Mouse (Mus musculus) liver, embryonic 11.5 days (tissue): Measurements from ENCODE around the gene Sez6l2. TPM values are rescaled to one million over a fixed set of nuclear protein-coding genes. Genes with fewer than 3 reads are reported as not detected.
"Not testable (repeated sequence)": the region's sequence is repeated elsewhere in the genome, so short reads cannot be mapped to it uniquely, and the experiment has no call there.

ENCODE experiments used
- ATAC-seq: fragments of 200-750 bp; cut with Nextera tagmentation; replicated peaks from 2 replicates; pipeline ENCODE4 v1.8.0; 2017; ENCODE audit warnings: moderate number of reproducible peaks, mild to moderate bottlenecking, moderate TSS enrichment, moderate library complexity; ENCODE audit not compliant: low FRiP score
- DNase-seq: peaks from one replicate; pipeline ENCODE4 v3.0.0-alpha.2; 2017; ENCODE audit warnings: low spot score
- H3K27ac ChIP-seq: fragments of 300-500 bp; sonication (generic); 2 replicates; pipeline ENCODE4 v1.5.1; 2014; ENCODE audit warnings: mild to moderate bottlenecking, low read depth, low read length, control low read depth
- H3K27me3 ChIP-seq: fragments of 300-500 bp; sonication (generic); replicated peaks from 2 replicates; pipeline ENCODE4 v1.6.1; 2014; ENCODE audit warnings: low read length, mixed read lengths; ENCODE audit not compliant: control insufficient read depth, insufficient read depth
- H3K36me3 ChIP-seq: fragments of 300-500 bp; sonication (generic); 2 replicates; pipeline ENCODE4 v1.6.1; 2014; ENCODE audit warnings: mild to moderate bottlenecking, low read length, moderate library complexity, mixed read lengths; ENCODE audit not compliant: control insufficient read depth, insufficient read depth
- H3K4me1 ChIP-seq: fragments of 300-500 bp; sonication (generic); replicated peaks from 2 replicates; pipeline ENCODE4 v1.6.1; 2014; ENCODE audit warnings: low read length, mixed read lengths; ENCODE audit not compliant: control insufficient read depth, insufficient read depth
- H3K4me2 ChIP-seq: fragments of 300-500 bp; sonication (generic); 2 replicates; pipeline ENCODE4 v1.6.1; 2014; ENCODE audit warnings: mild to moderate bottlenecking, control low read depth, moderate library complexity
- H3K4me3 ChIP-seq: fragments of 300-500 bp; sonication (generic); 2 replicates; pipeline ENCODE4 v1.5.1; 2014; ENCODE audit warnings: low read depth, low read length, control low read depth
- H3K9ac ChIP-seq: fragments of 300-500 bp; sonication (generic); 2 replicates; pipeline ENCODE4 v1.6.1; 2014; ENCODE audit warnings: low read depth, low read length, control low read depth
- H3K9me3 ChIP-seq: fragments of 300-500 bp; sonication (generic); 2 replicates; pipeline ENCODE4 v1.6.1; 2016; ENCODE audit warnings: low read length, inconsistent platforms, mixed read lengths; ENCODE audit not compliant: control insufficient read depth
- WGBS: fragments of 180-500 bp; shearing (Covaris S2); extraction: QIAGEN DNeasy Blood & Tissue Kit; methylation state at CpG from one replicate; pipeline ENCODE4 v1.1.7; 2014; 5-methylcytosine and 5-hydroxymethylcytosine counted together
- polyA plus RNA-seq: library from polyadenylated mRNA; unstranded; fragments of >200 nt; fragmentation: Nextera tagmentation; extraction: Ambion mirVana; gene quantifications from 2 replicates; pipeline ENCODE4 v1.2.1, GENCODE M21; 2014

Sez6l2 gene
- 0.27 TPM in 2 replicates for polyA plus RNA-seq

- H3K36me3 ChIP-seq = peaks cover 7% of the 10 kb centered on the region; the same call in 1 of the 2 replicates
- H3K27ac ChIP-seq = no peak within 1 kb of the TSS
- no peaks in the 10 kb centered on the region for H3K9me3 ChIP-seq
- H3K4me3 ChIP-seq = peak within 1 kb of the TSS; percentile 53
- peaks cover 10% of the 10 kb centered on the region for H3K4me1 ChIP-seq
- WGBS = 2% methylated on average over 42 of the region's 42 CpGs
- ATAC-seq (peak; percentile 85), DNase-seq (peak; percentile 96)
- H3K27me3 ChIP-seq = peaks cover 35% of the 10 kb centered on the region
- no peak within 1 kb of the TSS for H3K9ac ChIP-seq
- H3K4me2 ChIP-seq = peak within 1 kb of the TSS; percentile 99
Observed at GRCm38 (mm10) chr7:126949793-126950646, at the start of gene Sez6l2. TSS of gene Sez6l2 (plus strand) at chr7:126950563.

GRCm38 (mm10) chr7:126905590-126905989 is 44.8 kb upstream of the Sez6l2 start:
- DNase-seq = no peak
- Histone ChIP-seq H3K9me3 (no peaks in the 10 kb centered on the region), H3K9ac (no peak overlapping the region), H3K27me3 (no peaks in the 10 kb centered on the region), H3K36me3 (no peaks in the 10 kb centered on the region), H3K4me3 (no peak overlapping the region), H3K4me2 (no peak overlapping the region), H3K4me1 (no peaks in the 10 kb centered on the region), H3K27ac (no peak overlapping the region)
- WGBS = 57% methylated on average over 3 of the region's 3 CpGs
- ATAC-seq = no peak

- no peak overlapping the region for H3K4me3 ChIP-seq
- 78% methylated on average over 3 of the region's 3 CpGs for WGBS
- no peak overlapping the region for H3K4me2 ChIP-seq
- ATAC-seq (no peak), DNase-seq (no peak)
- no peaks in the 10 kb centered on the region for H3K4me1 ChIP-seq
- H3K9ac ChIP-seq = no peak overlapping the region
- H3K27ac ChIP-seq = no peak overlapping the region
- H3K36me3 ChIP-seq = no peaks in the 10 kb centered on the region
- no peaks in the 10 kb centered on the region for H3K27me3 ChIP-seq
- no peaks in the 10 kb centered on the region for H3K9me3 ChIP-seq
Observed at GRCm38 (mm10) chr7:126914844-126915243, 35.5 kb upstream of the Sez6l2 start.

- not testable (repeated sequence) for H3K27me3 ChIP-seq, H3K4me2 ChIP-seq, H3K4me1 ChIP-seq, ATAC-seq, H3K36me3 ChIP-seq, DNase-seq, H3K9me3 ChIP-seq, H3K4me3 ChIP-seq, H3K9ac ChIP-seq, H3K27ac ChIP-seq
- 49% methylated on average over 4 of the region's 4 CpGs for WGBS
Observed at GRCm38 (mm10) chr7:126918356-126918755, 32.0 kb upstream of the Sez6l2 start.

- H3K9me3 ChIP-seq = no peaks in the 10 kb centered on the region
- no peak overlapping the region for H3K4me3 ChIP-seq
- no peak overlapping the region for H3K4me2 ChIP-seq
- ATAC-seq (no peak), DNase-seq (no peak)
- no peaks in the 10 kb centered on the region for H3K27me3 ChIP-seq
- no peak overlapping the region for H3K9ac ChIP-seq
- H3K36me3 ChIP-seq = no peaks in the 10 kb centered on the region
- 81% methylated on average over 4 of the region's 4 CpGs for WGBS
- H3K4me1 ChIP-seq = peaks cover 10% of the 10 kb centered on the region
- no peak overlapping the region for H3K27ac ChIP-seq
Observed at GRCm38 (mm10) chr7:126919973-126920372, 30.4 kb upstream of the Sez6l2 start.

- no peak for DNase-seq
- H3K4me1 ChIP-seq = peaks cover 15% of the 10 kb centered on the region
- WGBS = 66% methylated on average over 2 of the region's 2 CpGs
- no peak overlapping the region for H3K27ac ChIP-seq
- no peak overlapping the region for H3K4me2 ChIP-seq
- H3K27me3 ChIP-seq = no peaks in the 10 kb centered on the region
- no peak overlapping the region for H3K9ac ChIP-seq
- no peak overlapping the region for H3K4me3 ChIP-seq
- ATAC-seq = no peak
- H3K9me3 ChIP-seq = no peaks in the 10 kb centered on the region
- H3K36me3 ChIP-seq = no peaks in the 10 kb centered on the region
Observed at GRCm38 (mm10) chr7:126921563-126921962, 28.8 kb upstream of the Sez6l2 start.

GRCm38 (mm10) chr7:126922624-126923060 is 27.7 kb upstream of the Sez6l2 start, which contains the start of gene Tmem219:
TSS of gene Tmem219 (minus strand) at chr7:126922917.
- H3K27ac ChIP-seq = no peak within 1 kb of the TSS
- no peak for ATAC-seq
- no peaks in the 10 kb centered on the region for H3K27me3 ChIP-seq
- H3K4me1 ChIP-seq = peaks cover 22% of the 10 kb centered on the region
- no peaks in the 10 kb centered on the region for H3K36me3 ChIP-seq
- no peak for DNase-seq
- no peaks in the 10 kb centered on the region for H3K9me3 ChIP-seq
- no peak within 1 kb of the TSS; the same call in 1 of the 2 replicates for H3K4me2 ChIP-seq
- H3K4me3 ChIP-seq = no peak within 1 kb of the TSS
- H3K9ac ChIP-seq = no peak within 1 kb of the TSS
- 68% methylated on average over 5 of the region's 5 CpGs for WGBS

- WGBS = 53% methylated on average over 5 of the region's 5 CpGs
- H3K36me3 ChIP-seq = no peaks in the 10 kb centered on the region
- H3K9me3 ChIP-seq = no peaks in the 10 kb centered on the region
- H3K4me3 ChIP-seq = no peak overlapping the region
- no peak overlapping the region for H3K4me2 ChIP-seq
- no peaks in the 10 kb centered on the region for H3K27me3 ChIP-seq
- no peak for DNase-seq
- H3K9ac ChIP-seq = no peak overlapping the region
- peaks cover 27% of the 10 kb centered on the region for H3K4me1 ChIP-seq
- no peak for ATAC-seq
- H3K27ac ChIP-seq = no peak overlapping the region
Observed at GRCm38 (mm10) chr7:126923999-126924398, 26.4 kb upstream of the Sez6l2 start.

- Histone ChIP-seq H3K27me3 (no peaks in the 10 kb centered on the region), H3K36me3 (peaks cover 3% of the 10 kb centered on the region; the same call in 1 of the 2 replicates), H3K4me2 (peak overlapping the region; percentile 16; the same call in 1 of the 2 replicates), H3K9ac (no peak overlapping the region), H3K27ac (no peak overlapping the region; the same call in 1 of the 2 replicates), H3K4me1 (peaks cover 32% of the 10 kb centered on the region), H3K4me3 (no peak overlapping the region), H3K9me3 (no peaks in the 10 kb centered on the region)
- DNase-seq (no peak), ATAC-seq (no peak)
- WGBS = 14% methylated on average over 3 of the region's 3 CpGs
Observed at GRCm38 (mm10) chr7:126926299-126926698, 24.1 kb upstream of the Sez6l2 start.
